Mouse (Mus musculus) kidney, adult 18-20 months (tissue): ENCODE measurements around the gene Wdr48.

ENCODE experiments used
- DNase-seq: peaks from one replicate; pipeline ENCODE4 v3.0.0; 2021

Gene Wdr48

DNA sequence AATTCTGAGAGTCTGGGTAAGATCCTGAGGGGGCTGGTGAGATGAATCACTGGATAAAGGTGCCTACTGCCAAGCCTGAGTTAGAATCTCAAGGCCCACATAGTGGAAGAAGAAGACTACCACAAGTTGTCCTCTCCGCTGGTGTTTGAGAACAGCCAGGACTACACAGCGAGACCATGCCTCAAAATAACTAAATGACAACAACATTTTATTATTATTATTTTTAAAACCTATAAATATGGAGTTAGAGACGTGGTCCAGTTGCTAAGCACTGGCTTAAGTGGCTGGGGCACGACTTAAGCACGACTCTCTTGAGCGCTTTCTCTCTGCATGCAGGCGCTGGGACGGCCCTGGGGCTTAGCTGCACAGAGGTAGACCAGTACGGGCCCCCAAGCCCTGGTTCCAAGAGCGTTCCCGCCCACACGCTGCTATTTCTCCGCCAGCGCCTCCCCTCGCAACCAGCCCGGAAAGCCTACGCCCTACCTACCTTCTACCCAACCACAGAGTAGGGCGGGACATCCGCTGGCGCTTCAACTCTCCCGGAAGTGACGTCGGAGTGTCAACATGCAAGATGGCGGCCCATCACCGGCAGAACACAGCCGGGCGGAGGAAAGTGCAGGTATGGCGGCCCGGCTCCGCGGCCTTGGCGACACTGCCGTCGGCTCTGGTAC, at the start of gene Wdr48:
TSS of gene Wdr48 (plus strand) at position 540 of the 671 bp plus-strand sequence.
- peak; percentile 98 for DNase-seq

DNA sequence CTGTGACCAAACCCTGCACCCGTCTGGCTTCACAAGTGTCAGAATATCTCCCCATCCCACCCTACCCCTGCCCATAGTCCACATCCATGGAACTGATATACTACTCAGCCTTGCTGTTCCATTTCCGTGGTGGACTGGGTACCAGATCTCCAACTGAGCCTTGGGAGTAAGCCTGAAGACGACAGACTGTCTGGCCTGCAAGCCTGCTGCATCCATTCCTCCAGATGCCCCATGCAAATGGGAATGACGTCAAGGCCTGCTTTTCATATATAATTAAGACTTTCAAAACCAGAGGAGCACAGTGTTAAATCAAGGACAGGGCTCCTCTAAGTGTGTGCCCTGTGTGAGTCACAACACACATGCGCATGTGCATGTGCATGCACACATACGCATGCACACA, 47.5 kb upstream of the Wdr48 start:
- DNase-seq: no peak

DNA sequence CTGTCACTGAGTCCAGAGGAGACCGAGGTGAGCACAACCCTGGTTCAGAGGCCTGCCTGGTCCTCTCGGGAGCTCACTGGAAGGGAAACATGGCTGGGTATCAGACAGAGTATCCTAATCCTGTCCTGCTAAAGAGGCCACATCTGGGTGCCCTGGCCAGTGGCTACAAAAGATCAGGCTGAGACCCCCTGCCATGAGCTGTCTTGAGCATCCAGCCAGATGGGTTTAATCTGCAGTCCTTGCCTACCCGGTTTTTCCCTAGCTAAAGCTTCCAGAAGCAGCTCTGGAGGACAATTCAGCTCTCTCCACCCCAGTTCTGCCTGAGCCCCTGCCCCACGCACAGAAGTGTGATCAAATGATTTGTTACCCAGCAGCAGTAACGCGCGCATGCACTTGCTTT, 46.0 kb upstream of the Wdr48 start:
- no peak for DNase-seq

DNA sequence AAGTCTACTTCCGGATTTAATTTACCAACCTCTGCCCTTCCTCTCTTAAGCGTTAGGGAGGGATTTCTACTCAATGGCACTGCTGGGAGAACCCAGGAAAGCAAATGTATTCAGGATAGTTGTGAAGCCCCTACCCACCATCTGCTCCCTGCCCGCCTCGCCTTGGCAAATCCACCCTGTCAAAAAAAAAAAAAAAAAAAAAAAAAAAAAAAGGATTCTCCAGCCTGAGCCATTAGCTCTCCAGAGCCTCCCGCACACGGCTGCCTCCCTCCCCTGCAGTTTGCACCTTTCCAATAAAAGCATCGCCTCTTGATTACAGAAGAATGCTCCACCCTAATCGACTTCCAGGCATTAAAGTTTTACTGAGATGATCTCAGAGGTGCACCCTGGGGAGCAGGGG, 45.5 kb upstream of the Wdr48 start:
- no peak for DNase-seq

DNA sequence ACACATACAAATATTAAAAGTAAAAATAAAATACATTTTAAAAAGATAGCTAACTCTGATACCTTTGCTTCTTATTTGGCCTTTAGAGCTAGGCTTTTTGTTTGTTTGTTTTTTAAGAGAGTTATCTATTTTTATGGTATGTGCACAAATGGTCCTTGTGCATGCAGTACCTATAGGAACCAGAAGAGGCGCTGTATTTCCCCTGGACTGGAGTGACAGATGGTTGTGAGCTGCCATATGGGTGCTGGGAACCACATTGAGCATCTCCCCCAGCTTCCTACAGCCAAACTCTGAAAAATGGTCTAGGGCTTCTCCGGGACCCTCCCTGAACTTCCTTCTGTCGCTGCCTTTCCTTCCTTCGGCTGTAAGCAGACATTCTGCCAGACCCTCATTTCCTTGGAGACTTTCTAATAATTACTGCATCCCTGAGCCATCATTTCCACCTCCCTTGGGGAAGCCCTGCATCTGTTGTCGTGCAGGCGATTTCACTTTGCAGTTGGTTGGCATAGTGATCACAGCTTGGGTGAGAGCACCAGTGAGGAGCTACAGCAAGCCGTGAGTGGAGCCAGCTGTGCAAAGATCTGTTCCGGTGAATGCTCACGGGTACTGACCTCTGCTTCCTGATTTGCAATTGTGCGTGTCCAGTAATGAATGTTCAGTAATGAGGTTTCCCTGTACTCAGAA, 42.2 kb upstream of the Wdr48 start:
- DNase-seq: peak; percentile 43

DNA sequence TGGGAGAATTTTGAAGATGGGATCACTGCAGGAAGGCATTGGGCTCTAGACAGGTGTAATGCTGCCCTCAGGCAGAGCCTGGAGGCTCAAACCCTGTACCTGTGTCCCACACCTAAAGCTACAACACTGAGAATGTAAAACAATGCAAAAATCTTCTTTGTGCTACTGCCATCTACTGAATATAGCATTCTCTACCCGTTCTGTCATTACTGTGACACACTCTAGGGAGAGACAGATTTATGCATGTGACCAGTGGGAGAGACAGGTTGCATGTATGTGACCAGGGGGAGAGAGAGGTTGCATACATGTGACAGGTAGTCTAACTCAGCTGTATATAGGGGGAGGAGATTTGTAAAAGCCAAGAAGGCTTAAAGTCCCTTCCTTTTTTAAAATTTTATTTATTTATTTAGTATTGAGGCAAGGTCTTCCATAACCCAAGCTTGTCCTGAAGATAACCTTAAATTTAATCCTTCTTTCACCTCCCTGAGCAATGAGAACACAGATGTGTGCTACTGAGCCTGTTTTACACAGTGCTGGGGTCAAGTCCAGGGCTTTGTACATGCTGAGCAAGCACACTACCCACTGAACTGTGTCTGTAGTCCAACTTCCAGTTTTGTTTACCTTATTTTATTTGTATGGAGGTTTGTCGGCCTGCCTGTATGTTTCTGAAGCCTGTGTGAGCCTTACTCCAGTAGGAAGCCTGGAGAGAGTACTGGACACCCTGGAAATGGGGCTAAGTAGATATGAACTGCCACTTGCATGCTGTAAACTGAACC, 41.4 kb upstream of the Wdr48 start:
- DNase-seq: peak; percentile 24

DNA sequence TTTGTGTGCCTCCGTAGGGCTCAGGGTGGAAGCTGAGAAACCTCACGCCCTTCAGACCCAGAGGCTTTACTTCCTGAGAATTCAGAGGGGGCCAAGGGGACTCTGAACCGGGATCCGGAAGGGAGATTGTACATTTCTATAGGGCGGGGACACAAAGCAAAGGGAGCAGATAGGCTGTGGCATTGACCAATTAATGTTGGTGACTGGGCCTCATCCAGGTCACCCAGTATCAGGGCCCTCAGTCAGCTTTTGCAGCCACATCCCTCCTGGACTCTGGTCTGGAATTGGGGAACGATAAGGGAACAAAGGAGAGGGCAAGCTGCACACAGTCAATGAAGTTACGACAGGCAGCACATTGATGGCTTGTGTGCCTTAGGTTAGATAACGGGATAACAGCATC, 40.5 kb upstream of the Wdr48 start:
- DNase-seq: no peak

DNA sequence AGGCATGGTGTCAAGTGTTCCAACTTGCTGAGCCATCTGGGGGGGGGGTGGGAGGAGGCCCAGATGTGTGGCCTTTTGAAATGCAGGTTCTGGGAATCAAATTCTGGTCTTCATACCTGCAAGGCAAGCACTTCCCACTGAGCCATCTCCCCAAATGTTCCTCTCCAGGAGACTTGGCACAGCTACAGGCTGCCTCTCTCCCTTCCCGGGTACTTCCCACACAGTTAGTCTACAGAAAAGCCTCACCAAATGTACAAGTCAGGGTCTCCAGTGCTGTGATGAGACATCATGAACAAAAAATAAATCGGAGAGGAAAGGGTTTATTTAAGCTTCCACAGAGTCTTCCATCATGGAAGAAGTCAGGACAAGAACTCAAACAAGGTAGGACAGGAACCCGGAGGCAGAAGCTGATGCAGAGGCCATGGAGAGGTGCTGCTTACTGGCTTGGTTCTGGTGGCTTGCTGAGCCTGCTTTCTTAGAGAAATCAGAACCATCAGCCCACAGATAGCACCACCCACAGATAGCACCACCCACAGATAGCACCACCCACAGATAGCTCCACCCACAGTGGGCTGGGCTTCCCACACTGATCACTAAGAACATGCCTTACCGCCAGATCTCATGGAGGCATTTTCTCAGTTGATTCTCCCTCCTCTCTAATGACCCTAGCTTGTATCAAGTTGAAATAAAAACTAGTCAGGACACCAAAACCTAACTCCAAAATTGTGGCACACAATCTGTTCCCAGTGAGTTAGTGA, 7.4 kb upstream of the Wdr48 start:
- no peak for DNase-seq

DNA sequence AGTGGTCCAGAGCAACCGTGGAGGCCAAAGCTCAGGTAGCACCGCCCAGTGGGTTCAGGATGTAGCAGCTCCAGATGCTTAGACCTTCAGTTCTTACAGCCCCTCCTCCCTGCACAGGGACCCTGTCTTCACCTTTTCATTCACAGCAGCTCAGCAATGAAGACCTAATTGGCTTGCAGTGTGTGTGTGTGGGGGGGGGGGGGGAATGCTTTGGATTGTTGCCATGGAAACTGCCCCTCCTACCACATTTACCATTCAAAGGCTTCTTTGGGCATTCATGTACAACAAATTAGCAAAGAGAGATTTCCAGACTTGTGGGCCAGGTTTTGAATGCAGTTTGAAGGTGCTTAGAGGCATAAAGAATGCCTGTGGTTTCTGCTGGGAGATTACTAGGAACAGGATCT, 5.8 kb upstream of the Wdr48 start:
- no peak for DNase-seq

DNA sequence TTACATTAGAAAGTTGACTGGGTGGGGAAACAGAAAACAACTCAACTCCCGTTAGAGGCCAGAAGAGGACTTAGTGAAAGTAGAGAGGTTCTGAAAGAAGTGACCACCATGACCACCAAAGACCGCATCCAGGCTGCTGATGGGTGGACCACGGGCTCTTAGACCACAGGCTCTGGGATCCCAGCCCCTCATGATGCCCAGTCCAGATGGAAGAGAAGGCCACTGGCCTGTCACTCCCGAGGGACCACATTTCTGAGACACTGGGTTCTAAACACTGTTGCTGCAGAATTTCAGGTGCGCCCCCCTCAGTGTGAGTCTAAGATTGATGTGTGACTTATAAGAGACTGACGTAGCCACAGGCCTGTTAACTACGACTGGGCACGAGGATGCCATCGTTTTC, 5.2 kb upstream of the Wdr48 start:
- no peak for DNase-seq

DNA sequence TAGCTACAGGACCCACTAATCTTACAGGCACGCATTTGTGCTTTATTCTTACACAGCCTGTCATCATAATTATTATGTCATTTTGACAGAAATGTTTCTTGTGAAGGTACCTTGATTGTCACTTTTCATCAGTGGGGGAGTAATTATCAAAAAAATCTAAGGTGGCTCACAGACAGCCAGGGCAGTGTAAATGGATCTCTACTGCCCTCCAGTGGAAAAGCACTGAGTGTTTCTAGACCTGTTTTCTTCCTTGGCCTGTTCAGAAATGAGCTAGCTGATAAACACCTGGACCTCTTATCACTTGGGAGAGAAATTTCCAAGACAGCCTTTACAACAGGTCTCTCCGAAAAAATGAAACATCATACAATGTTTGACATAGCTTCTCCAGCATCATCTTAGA, 4.0 kb upstream of the Wdr48 start:
- DNase-seq: no peak

DNA sequence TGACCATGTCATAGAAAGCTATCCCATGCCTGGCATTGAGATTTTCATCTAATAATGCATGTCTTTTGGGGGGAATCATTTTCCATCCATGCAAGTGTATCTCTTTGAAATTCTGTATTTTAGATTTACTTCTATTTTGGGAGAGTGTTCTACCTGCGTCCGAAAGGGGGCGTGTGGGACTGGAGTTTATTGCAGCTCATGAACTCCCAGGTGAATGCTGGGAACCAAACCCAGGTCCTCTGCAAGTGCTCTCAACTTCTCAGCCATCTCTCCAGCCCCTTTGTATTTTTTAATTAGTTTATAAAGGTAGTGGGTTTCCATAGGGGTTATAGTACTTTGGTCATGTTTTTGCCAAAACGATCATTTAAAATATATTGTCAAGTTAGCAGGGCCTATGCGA, 797 bp upstream of the Wdr48 start:
- no peak for DNase-seq

DNA sequence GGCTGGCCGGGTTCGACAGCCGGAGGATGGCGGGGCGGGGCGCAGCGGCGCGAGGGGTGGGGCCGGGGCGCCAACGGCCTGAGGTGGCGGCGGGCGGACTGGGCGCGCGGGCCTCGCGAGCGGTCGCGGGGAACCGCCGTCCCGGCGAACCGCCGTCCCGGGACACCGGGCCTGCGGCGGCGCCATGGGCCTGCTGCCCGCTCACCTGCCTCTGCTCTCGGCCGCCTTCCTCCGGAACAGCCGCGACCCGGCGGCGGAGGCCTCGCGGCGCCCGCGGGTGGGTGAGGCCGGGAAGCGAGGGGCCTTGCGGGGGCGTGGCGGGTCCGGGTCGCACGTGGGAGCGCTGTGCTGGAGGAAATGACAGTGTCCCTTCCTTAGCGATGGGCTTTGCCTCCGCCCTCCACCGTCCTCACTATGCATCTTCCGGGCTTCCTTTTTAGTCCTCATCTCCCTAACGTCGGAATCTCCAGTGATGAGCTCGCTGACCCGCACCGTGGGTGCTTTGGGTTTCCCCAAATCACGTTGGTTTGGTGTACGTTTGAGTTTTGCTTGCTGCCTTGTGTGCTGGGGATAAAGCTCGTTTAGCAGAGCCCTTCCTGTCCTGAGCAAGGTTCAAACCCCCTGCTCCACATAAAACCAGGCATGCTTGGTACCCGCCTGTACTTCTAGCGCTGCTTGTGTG, 503 bp downstream of the Wdr48 start:
- no peak for DNase-seq

DNA sequence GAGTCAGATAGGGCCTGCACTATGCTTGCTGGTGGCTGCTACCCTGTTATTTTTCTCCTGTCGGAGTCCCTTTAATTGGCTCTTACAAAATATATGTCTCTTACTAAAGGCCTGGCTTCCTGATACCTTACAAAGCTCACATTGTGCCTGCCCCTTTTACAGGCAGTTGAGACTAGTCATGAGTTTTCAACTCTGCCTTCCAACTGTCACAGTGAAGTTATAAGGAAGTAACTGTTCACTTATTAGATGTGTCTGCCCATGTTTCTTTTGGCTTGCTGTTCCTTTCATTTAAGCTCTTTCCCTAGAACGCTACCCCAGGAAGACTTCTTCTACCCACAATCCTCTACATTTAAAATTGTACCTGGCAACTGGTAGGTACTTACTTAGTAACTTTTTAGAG, 4.8 kb downstream of the Wdr48 start:
- no peak for DNase-seq

DNA sequence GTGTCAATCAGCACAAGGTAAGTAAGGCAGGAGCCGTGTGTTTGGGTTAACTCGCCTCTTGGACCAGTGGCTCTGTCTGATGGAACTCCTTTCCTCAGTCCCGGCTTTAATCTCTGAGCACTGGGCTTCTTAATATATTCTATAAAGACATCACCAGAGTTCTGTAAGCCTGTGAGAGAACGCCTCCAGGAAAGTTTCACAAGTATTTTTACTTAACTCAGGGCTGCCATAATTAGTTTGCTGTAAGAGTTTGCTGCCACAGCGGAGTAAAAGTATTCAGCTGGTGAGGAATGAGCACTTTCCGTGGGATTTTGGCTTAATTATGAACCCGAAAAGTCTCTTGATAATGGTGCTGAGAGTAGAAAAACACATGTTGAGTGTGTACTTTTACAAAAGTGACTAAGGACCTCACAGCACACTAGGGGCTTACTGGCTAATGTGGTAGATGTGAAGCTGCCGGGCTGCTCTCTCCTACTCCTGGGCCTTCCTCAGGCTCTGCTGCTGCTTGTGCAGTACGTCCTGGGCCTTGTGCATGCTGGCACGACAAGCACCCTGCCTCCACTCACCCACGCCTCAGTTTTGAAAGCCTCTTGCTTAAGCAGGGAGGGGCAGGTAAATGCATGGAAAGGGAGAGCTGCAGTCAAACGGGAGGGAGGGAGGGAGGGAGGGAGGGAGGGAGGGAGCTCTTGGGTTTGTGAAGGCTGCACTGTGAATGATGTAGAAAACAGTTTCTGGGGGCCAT, 7.9 kb downstream of the Wdr48 start:
- DNase-seq: no peak

DNA sequence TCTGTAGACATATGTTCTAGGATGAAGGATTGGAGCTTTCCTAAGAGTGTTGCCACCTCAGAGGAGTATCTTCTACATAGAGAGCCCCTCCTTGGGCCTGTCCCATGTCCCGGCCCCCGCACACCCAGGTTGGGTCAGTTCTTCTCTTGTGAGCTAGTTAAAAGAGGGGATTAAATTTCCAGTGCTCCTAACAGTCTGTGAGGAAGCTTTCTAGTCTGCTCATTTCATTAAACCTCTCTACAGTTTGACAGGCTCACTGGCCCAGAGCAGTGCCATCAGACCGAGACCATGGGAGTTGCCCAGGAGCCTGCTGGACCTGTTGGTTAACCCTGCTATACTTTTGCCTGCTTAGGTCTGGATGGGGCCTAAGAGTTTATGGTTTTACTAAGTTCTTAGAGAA, 14.0 kb downstream of the Wdr48 start:
- no peak for DNase-seq

DNA sequence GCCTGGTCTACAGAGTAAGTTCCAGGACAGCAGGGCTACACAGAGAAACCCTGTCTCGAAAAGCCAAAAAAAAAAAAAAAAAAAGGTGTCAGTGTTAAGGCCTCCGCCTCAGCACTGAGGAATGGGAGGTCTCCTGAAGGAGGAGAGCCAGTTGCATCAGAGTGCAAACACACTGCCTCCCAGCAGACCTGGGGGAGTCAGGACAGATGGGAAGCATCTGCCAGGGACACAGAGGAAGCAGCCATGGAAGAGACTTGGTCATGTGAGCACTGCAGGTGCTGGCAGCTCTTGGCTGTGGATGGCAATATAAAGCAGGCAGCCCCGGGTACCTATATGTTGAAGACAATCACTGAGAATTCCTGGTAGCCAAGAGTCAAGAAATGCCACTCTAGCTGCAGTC, 15.3 kb downstream of the Wdr48 start:
- no peak for DNase-seq

DNA sequence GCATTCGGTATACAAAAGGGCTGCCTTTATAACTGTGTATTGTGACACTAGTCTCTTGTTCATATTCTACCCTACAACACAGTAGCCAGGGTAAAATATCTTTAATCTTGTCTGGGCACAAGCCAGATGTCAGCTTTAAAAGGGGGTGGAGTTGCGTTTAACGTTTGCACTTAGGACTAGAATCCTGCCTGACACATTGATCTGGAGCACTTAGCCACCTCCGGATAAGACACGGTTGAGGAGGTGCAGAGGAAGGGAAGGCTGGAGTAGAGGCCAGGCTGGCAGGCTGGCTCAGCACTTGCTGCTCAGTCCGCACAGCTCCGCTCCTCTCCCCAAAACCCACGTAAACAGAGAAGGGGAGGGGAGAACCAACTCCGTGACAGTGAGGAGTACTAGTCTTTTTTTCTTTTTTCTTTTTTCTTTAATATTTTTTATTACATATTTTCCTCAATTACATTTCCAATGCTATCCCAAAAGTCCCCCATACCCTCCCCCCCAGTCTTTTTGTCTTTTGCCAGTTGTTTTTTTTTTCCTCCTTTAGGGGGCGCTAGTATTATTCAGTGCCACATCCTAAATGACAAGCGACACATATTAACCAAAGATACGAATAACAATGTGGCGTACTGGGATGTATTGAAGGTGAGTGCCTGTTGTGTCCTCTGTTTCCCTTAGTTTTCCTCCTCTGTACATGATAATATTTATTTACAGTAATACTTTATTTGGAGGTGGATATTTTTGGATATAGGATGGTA, 18.6 kb downstream of the Wdr48 start:
- DNase-seq: no peak

DNA sequence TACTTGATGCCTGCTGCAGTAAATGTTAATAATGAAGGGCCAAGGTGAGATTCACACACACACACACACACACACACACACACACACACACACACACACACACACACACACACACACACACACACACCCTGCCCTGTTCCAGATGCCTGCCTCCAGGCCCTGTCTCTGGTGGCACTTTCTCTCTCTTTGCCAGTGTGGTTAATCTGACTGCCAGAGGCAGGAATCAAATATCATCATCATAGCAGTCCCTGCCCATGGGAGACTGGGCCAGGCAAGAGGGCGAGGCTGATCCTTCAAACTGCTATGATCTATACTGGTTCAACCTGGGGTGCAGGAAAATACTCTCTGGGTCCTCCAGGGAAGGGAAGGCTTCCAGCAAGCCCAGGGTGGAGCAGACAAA, 25.2 kb downstream of the Wdr48 start:
- no peak for DNase-seq

DNA sequence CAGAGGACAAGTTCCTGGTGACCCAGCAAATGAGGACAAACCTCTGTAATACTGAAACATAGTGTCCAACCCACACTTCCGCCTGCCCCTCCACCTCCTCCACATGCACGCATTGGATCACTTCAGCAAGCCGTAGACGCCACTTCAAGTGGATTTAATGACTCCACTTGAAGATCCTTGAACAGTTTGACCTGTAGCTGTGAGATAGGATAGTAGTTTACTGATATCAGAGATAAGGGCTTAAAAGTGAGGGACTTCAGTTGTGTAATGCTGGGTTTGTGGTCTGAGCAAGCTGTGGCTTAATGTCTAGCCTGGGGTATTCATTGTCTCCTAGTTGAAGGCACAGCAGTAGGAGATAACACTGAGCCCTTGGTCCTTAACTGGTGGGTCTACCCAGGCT, 28.8 kb downstream of the Wdr48 start:
- no peak for DNase-seq

DNA sequence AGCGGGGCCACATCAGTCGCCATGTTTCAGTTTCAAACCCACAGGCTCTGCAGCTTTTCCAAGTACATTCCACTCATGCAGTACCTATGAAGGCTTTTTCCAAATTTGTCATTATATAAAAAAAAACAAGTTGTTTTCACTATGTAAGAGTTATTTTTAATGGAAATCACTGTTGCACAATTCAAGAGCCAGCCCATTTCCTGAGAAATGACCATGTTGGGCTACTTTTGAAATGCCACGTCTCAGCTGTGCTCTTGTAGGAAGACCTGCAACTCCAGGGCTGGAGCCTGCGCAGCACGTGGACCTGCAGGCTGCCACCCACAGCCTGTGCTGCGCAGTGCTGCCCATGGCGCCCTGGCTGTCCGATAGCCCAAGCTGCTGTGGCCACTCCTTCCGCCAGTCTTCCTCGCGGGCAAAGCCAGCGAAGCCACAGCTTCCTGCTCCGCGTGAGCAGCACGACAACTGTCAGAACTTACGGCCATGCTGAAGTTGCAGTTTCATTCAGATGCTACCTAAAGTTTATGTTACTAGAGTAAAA, 30.5 kb downstream of the Wdr48 start:
- no peak for DNase-seq
